Mouse (Mus musculus) midbrain, embryonic 10.5 days (tissue): ENCODE results near the gene Zfp462. TPM values are rescaled to one million over a fixed set of nuclear protein-coding genes. Genes with fewer than 3 reads are reported as not detected.
A peak's percentile ranks its signal among the peaks of the same experiment; 100 is the strongest.

ENCODE experiments used
- DNase-seq: peaks from one replicate; pipeline ENCODE4 v3.0.0-alpha.2; 2017; ENCODE audit warnings: low spot score
- H3K27ac ChIP-seq: fragments of 300-500 bp; sonication (generic); replicated peaks from 2 replicates; pipeline ENCODE4 v1.5.1; 2016; ENCODE audit warnings: mild to moderate bottlenecking
- H3K27me3 ChIP-seq: fragments of 300-500 bp; sonication (generic); 2 replicates; pipeline ENCODE4 v1.6.1; 2016; ENCODE audit warnings: low read depth, mild to moderate bottlenecking; ENCODE audit not compliant: poor library complexity, severe bottlenecking
- H3K36me3 ChIP-seq: fragments of 300-500 bp; sonication (generic); 2 replicates; pipeline ENCODE4 v1.6.1; 2016; ENCODE audit warnings: mild to moderate bottlenecking, moderate library complexity
- H3K4me1 ChIP-seq: fragments of 300-500 bp; sonication (generic); 2 replicates; pipeline ENCODE4 v1.6.1; 2016
- H3K4me3 ChIP-seq: fragments of 300-500 bp; sonication (generic); 2 replicates; pipeline ENCODE4 v1.5.1; 2016; ENCODE audit warnings: mild to moderate bottlenecking, moderate library complexity
- H3K9me3 ChIP-seq: fragments of 300-500 bp; sonication (generic); replicated peaks from 2 replicates; pipeline ENCODE4 v1.6.1; 2016; ENCODE audit warnings: mild to moderate bottlenecking
- WGBS: fragments of 180-500 bp; shearing (Covaris S2); methylation state at CpG from one replicate; pipeline ENCODE4 v1.1.7; 2016; 5-methylcytosine and 5-hydroxymethylcytosine counted together
- polyA plus RNA-seq: library from polyadenylated mRNA; unstranded; fragments of >200 nt; fragmentation: Nextera tagmentation; extraction: Ambion mirVana; gene quantifications from 2 replicates; pipeline ENCODE4 v1.2.1, GENCODE M21; 2016

Gene Zfp462
- polyA plus RNA-seq, 1 experiment from 2014 or later = 13.9 TPM

DNA sequence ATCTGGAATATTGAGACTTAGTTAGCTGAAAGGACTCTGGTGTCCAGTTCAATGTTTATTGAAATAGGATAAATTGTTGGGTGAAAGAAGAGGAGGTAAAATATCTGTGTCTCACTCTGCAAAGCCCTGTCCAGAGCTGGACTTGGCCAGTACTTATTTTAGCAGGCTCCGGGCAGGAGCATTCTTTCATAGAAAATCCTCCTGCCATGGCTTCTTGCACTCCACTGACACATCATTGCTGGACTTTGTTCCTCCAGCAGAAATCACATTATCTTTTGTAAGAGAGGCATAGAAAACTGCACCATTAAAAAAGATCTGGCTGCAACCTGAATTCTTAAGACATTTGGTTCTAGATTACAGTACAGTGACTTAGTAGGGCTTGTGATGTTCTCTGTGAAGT is 61.2 kb downstream of the Zfp462 start:
- WGBS = 36% methylated on average over 1 of the region's 1 CpGs
- peaks cover 83% of the 10 kb centered on the region for H3K36me3 ChIP-seq
- H3K4me3 ChIP-seq = peak overlapping the region; percentile 26; the same call in 1 of the 2 replicates
- no peak for DNase-seq
- peak overlapping the region; percentile 87 for H3K27ac ChIP-seq
- H3K9me3 ChIP-seq = no peaks in the 10 kb centered on the region
- H3K4me1 ChIP-seq = peaks cover 36% of the 10 kb centered on the region
- no peaks in the 10 kb centered on the region for H3K27me3 ChIP-seq

DNA sequence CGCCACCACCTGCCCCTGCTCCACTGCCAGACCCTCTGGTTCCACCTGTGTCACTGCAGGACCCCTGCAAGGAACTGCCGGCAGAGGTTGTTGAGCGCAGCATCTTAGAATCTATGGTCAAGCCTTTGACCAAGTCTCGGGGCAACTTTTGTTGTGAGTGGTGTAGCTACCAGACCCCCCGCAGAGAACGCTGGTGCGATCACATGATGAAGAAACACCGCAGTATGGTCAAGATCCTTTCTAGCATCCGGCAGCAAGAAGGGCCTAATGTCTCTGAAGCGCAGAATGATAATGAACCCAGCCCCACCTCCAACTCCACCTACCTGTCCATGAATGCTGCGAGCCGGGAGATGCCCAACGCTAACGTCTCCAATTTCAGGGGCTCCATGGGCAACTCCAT is 63.8 kb downstream of the Zfp462 start:
- H3K4me3 ChIP-seq = no peak overlapping the region
- no peaks in the 10 kb centered on the region for H3K9me3 ChIP-seq
- 97% methylated on average over 14 of the region's 14 CpGs for WGBS
- H3K36me3 ChIP-seq = peaks cover 86% of the 10 kb centered on the region
- no peak for DNase-seq
- H3K27me3 ChIP-seq = no peaks in the 10 kb centered on the region
- H3K4me1 ChIP-seq = peaks cover 29% of the 10 kb centered on the region
- no peak overlapping the region for H3K27ac ChIP-seq

DNA sequence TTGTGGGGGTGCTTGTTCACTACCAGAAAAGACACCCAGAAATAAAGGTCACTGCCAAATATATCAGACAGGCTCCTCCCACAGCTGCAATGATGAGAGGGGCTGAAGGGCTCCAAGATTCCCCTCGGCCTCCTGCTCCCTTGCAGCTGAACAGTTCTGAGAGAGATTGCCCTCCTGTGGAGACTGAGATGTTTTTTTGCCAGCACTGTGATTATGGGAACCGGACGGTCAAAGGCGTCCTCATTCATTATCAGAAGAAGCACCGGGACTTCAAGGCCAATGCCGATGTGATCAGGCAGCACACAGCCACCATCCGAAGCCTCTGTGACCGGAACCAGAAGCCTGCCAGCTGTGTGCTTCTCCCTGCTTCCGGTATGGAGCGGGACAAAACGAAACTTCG is 66.5 kb downstream of the Zfp462 start:
- H3K27ac ChIP-seq = no peak overlapping the region
- H3K36me3 ChIP-seq = peaks cover 99% of the 10 kb centered on the region
- H3K4me1 ChIP-seq = peaks cover 1% of the 10 kb centered on the region
- H3K27me3 ChIP-seq = no peaks in the 10 kb centered on the region
- DNase-seq = no peak
- no peak overlapping the region for H3K4me3 ChIP-seq
- no peaks in the 10 kb centered on the region for H3K9me3 ChIP-seq
- whole genome bisulfite sequencing = 92% methylated on average over 12 of the region's 12 CpGs

DNA sequence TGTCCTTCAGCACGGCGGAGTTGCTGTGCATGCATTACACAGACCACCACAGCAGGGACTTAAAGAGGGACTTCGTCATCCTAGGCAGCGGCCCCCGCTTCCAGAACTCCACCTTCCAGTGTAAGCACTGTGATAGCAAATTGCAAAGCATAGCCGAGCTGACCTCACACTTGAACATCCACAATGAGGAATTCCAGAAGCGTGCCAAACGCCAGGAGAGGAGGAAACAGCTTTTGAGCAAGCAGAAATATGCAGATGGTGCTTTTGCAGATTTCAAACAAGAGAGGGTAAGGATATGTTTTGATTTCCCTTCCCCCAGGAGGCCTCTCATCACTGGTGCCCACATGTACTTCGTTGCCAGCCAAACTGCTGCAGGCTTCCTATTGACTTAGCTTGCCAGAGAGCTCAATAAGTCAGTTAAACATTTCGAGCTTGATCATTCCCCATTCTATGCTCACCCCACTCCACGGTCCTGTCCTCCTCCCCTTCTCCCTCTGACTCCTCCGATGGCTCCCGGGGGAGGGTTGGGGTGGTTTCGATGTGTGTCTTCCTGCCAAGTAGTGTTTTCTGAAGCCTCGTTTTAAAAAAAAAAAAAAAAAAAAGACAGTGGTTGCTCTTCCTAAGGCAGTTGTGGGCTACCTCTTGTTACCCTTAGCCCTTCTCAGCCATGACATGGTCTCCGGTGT is 68.9 kb downstream of the Zfp462 start:
- no peak overlapping the region for H3K4me3 ChIP-seq
- DNase-seq = no peak
- H3K27me3 ChIP-seq = no peaks in the 10 kb centered on the region
- no peaks in the 10 kb centered on the region for H3K4me1 ChIP-seq
- peaks cover 100% of the 10 kb centered on the region for H3K36me3 ChIP-seq
- H3K27ac ChIP-seq = no peak overlapping the region
- 90% methylated on average over 16 of the region's 16 CpGs for WGBS
- no peaks in the 10 kb centered on the region for H3K9me3 ChIP-seq

DNA sequence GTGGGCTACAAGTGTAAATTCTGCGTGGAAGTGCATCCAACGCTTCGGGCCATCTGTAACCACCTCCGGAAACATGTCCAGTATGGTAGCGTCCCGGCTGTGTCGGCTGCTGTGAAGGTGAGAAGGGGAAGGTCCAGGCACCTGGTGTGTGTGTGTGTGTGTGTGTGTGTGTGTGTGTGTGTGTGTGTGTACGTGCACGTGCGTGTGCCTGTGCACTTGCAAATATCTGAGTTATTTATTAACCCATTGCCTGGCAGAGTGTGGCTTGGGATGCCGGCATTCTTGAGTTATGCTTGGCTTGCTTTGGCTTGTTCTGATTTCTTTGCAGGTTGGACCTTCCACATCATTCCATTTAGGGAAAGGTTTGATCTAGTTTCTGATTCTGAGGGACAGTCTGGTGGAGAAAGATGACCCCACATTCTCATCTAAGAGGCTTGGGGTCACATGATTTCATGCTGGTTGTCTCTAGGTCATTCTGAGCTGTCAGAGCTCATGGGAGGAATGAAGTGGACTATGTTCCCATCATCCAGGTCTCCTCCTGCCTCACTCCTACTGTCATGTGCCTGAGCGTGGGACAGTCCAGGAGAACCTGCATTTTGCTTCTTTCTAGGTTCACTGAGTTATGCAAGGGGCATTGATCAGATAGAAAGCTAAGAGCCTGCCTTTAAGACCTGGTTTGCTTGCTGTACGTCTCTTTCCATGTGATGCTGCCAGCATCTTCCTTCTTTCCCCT is 70.0 kb downstream of the Zfp462 start:
- Histone ChIP-seq H3K36me3 (peaks cover 100% of the 10 kb centered on the region), H3K4me3 (no peak overlapping the region), H3K4me1 (no peaks in the 10 kb centered on the region), H3K27ac (no peak overlapping the region), H3K27me3 (no peaks in the 10 kb centered on the region), H3K9me3 (no peaks in the 10 kb centered on the region)
- DNase-seq = no peak
- 97% methylated on average over 13 of the region's 13 CpGs for WGBS

DNA sequence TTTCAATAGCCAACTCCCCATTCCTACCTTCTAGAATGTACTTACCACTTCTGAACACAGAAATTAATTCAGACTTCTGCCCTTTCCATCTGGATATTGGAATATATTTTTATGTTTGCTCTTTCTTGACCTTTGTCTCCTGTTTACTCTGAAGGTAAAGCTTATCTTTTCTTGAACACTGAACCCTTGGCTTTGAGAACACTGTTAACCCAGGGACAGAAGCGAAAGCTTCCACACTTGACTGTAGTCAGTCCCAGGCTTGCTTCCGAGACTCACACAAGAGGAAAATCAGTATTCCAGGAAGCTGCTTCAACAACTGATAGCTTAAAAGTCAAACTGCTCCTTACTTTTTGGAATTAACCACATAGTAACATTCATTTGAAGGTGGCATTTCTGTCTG is 70.7 kb downstream of the Zfp462 start:
- Histone ChIP-seq H3K4me1 (no peaks in the 10 kb centered on the region), H3K27me3 (no peaks in the 10 kb centered on the region), H3K4me3 (no peak overlapping the region), H3K27ac (no peak overlapping the region), H3K36me3 (peaks cover 100% of the 10 kb centered on the region), H3K9me3 (no peaks in the 10 kb centered on the region)
- 95% methylated on average over 2 of the region's 2 CpGs for WGBS
- DNase-seq = no peak

DNA sequence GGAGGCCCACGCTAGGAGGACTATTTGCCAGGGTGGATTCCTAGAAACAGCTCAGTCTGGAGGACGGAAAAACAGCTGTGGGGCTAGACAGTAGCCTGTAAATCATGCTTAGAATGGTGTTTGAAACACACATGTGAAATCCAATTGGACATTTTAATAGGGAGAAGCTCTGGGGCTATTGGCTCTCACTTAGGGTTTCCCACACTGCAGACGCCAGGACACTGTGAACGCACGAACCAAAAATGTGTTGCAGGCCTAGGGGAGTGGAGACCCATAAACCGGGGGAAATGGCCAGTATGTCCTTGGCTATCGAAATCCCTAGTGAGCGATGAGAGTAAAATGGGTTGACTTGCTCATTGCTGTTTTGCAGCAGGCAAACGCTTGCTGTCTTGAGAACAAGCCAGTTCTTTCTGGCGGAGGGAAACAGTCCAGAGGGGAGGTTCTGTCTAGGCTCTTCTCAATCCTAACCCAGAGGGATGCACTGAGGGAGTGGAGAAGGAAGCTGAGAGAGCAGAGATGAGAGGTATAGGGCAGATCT is 81.3 kb downstream of the Zfp462 start:
- Histone ChIP-seq H3K36me3 (peaks cover 99% of the 10 kb centered on the region), H3K27me3 (no peaks in the 10 kb centered on the region), H3K9me3 (no peaks in the 10 kb centered on the region), H3K4me3 (no peak overlapping the region), H3K27ac (no peak overlapping the region), H3K4me1 (peaks cover 3% of the 10 kb centered on the region; the same call in 1 of the 2 replicates)
- 93% methylated on average over 10 of the region's 10 CpGs for WGBS
- DNase-seq = no peak

DNA sequence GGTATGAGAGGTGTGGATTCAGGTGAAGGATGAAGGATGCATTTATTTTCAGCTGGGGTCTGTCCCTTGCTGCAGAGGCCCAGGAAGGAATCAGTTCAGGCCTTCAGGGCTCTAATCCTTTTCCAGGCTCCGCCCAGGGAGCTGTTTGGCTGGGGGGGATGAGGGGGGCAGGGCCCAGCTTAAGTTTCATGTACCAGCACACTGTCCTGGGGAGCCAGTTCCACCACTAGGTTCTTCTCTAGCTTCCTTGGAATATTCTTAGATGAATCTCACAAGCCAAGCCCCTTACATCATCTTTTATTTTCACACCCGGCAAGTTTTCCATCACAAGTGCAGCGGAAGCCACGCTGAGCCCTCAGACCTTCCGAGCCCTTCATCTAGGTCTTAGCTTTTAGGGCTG is 85.6 kb downstream of the Zfp462 start:
- Histone ChIP-seq H3K27ac (no peak overlapping the region), H3K36me3 (peaks cover 98% of the 10 kb centered on the region), H3K27me3 (no peaks in the 10 kb centered on the region), H3K9me3 (no peaks in the 10 kb centered on the region), H3K4me1 (peaks cover 8% of the 10 kb centered on the region; the same call in 1 of the 2 replicates), H3K4me3 (no peak overlapping the region)
- DNase-seq = no peak
- WGBS = 80% methylated on average over 5 of the region's 5 CpGs

DNA sequence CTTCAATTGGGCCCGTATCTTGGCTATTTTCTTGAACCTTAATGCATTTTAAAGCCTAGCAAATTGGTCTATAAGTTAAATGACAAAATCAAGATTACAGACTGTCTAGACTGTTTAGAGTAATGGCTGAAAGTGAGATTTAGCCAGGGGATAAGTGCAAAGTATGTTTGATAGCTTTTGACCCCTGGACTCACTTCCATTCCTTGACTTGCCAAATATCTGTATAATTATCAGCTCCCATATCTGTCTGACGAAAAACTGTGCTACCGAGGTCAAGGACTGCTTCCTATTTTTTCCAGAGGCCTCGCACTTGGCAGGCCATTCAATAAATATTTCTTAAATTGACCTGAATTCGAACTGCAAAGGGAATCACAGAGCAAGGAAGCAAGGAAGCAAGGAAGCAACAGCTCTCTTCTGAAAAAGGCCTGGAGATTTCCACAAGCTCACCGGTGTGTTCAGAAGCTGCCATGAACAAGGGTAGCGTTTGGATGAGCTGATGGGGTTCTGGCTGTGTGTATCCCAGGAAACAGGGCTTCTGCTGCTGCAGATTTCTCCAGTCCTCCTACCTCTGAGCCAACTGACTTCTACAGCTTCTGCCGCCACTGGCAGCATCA is 87.6 kb downstream of the Zfp462 start:
- Histone ChIP-seq H3K4me3 (no peak overlapping the region), H3K27ac (no peak overlapping the region), H3K4me1 (peaks cover 8% of the 10 kb centered on the region; the same call in 1 of the 2 replicates), H3K27me3 (no peaks in the 10 kb centered on the region), H3K36me3 (peaks cover 98% of the 10 kb centered on the region), H3K9me3 (no peaks in the 10 kb centered on the region)
- WGBS = 85% methylated on average over 8 of the region's 8 CpGs
- no peak for DNase-seq

DNA sequence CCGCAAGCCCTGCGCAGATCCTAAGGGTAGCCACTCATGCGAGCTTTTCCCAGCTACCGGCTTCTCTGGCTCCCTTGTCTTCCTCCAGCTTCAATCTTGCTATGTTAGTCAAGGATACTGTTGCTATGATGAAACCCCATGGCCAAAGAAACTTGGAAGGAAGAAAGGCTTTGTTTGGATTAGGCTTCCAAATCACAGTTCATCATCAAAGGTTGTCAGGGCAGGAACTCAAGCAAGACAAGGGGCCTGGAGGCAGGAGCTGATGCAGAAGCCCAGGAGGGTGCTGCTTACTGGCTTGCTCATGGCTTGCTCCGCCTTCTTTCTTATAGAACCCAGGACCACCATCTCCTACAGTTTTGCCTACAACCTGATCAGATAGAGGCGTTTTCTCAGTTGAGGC is 88.6 kb downstream of the Zfp462 start:
- H3K27me3 ChIP-seq = no peaks in the 10 kb centered on the region
- DNase-seq = no peak
- no peak overlapping the region for H3K4me3 ChIP-seq
- no peaks in the 10 kb centered on the region for H3K9me3 ChIP-seq
- H3K36me3 ChIP-seq = peaks cover 98% of the 10 kb centered on the region
- H3K27ac ChIP-seq = no peak overlapping the region
- 89% methylated on average over 6 of the region's 6 CpGs for WGBS
- peaks cover 8% of the 10 kb centered on the region; the same call in 1 of the 2 replicates for H3K4me1 ChIP-seq

DNA sequence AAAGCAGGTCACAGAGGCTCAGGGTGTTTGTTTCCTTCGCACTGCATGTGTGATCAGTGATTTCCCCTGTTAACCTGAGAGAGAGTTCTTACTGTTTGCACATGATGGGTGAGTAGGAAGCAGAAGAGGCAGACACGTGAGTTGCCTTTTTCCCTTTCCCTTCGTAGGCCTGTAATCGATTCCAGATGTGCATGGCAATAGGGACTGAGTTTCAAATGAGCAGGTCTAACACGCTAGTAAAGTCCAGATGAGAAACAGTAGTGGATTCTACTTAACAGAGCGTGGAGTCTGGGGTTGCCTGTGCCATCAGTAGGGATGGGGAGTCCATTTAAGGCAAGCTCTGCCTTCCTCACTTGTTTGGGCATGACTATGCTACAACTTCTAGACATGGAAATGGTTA is 93.3 kb downstream of the Zfp462 start:
- Histone ChIP-seq H3K27me3 (no peaks in the 10 kb centered on the region), H3K4me3 (no peak overlapping the region), H3K27ac (no peak overlapping the region), H3K4me1 (peaks cover 34% of the 10 kb centered on the region), H3K36me3 (peaks cover 100% of the 10 kb centered on the region), H3K9me3 (no peaks in the 10 kb centered on the region)
- 84% methylated on average over 6 of the region's 6 CpGs for WGBS
- DNase-seq = no peak

DNA sequence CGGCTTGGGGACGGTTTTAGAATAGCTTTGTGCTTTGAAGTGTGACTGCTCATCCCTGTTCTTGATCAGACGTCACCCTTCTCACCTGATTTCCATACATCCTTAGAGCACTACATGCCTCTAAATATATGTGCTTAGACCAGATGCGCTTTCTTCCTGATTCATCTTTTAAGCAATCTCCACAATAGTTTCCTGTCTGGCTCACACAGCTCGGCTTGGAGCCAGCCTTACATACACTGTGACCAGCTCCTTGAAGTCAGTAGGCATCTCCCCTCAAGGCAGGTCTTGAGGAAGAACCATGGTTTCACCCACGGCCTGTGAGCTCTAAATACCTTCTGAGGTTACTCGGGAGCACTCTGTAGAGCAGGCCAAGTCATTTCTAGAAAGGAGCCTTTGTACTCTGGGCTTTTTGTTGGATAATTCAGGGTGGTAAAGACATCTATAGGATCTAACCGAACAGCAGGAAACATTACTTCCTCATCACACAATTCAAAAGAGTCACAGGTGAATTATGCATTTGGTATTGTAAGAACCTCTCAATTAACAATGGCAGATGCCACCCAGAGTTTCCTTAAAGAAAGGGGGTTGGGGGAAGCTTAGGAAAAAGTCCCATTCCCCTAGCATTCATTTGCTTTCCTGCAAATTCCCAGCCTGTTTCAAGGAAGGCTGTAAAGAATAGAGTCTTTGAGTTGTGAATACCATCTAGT is 95.6 kb downstream of the Zfp462 start:
- Histone ChIP-seq H3K4me3 (no peak overlapping the region), H3K27me3 (no peaks in the 10 kb centered on the region), H3K4me1 (peaks cover 34% of the 10 kb centered on the region), H3K9me3 (no peaks in the 10 kb centered on the region), H3K27ac (0 out of 2 replicates have a peak overlapping the region, but pooled peaks have one; percentile 9), H3K36me3 (peaks cover 100% of the 10 kb centered on the region)
- DNase-seq = no peak
- WGBS = 67% methylated on average over 8 of the region's 8 CpGs
